Mouse (Mus musculus): ENCODE results near the gene Gm7347. TPM values are rescaled to one million over a fixed set of nuclear protein-coding genes. Genes with fewer than 3 reads are reported as not detected.
A peak's percentile ranks its signal among the peaks of the same experiment; 100 is the strongest.
"Not testable (repeated sequence)": the region's sequence is repeated elsewhere in the genome, so short reads cannot be mapped to it uniquely, and the experiment has no call there.

Gene Gm7347
- 1.2 and 1.8 TPM in 2 replicates for polyA plus RNA-seq (2012; rRNA removed)

- not testable (repeated sequence) for H3K36me3 ChIP-seq (ENCODE audit: control insufficient read depth, insufficient read depth, low read length); H3K27ac ChIP-seq (ENCODE audit: control insufficient read depth, insufficient read depth, low read depth, low read length); H3K4me1 ChIP-seq (ENCODE audit: control insufficient read depth, insufficient read depth, low read length); H3K4me3 ChIP-seq (ENCODE audit: control insufficient read depth, low read depth, low read length); H3K27me3 ChIP-seq (ENCODE audit: control insufficient read depth, insufficient read depth, low read length)
These were observed at the start of gene Gm7347 for GRCm38 (mm10) chr5:26058481-26058880. Gene Gm7347 (minus strand): TSS chr5:26058581.

DNA sequence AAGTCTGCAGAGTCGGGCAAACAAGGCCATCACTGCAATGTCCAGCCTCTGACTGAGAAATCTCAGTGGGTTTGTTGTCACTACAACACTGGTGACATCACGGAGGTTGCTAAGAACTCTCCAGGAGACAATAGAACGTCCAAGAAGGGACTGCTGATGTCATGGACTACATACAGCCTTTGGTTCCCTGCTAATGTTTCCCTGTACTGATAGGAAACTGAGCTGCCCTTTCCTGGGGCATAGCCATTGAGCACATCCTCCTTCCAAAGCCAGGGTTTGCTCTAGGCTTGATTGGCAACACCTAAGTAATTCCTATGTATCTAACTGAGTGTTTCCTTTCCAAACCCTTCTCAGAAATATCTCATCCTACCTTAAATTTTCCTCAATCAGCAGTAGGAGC, 46.9 kb upstream of the Gm7347 start, which contains the start of gene 5031410I06Rik:
Gene 5031410I06Rik, minus strand, starts transcription at position 101 of the 400 bp plus-strand sequence.
- H3K4me3 ChIP-seq (ENCODE audit: control insufficient read depth, low read depth, low read length); H3K27ac ChIP-seq (ENCODE audit: control insufficient read depth, insufficient read depth, low read depth, low read length); H3K4me1 ChIP-seq (ENCODE audit: control insufficient read depth, insufficient read depth, low read length); H3K27me3 ChIP-seq (ENCODE audit: control insufficient read depth, insufficient read depth, low read length); H3K36me3 ChIP-seq (ENCODE audit: control insufficient read depth, insufficient read depth, low read length): not testable (repeated sequence)

GRCm38 (mm10) chr5:26089191-26089590, 30.8 kb upstream of the Gm7347 start, which contains the start of gene Gm10471:
Gene Gm10471 (minus strand): TSS chr5:26089291.
- H3K36me3 ChIP-seq (ENCODE audit: control insufficient read depth, insufficient read depth, low read length); H3K27me3 ChIP-seq (ENCODE audit: control insufficient read depth, insufficient read depth, low read length): not testable (repeated sequence)

DNA sequence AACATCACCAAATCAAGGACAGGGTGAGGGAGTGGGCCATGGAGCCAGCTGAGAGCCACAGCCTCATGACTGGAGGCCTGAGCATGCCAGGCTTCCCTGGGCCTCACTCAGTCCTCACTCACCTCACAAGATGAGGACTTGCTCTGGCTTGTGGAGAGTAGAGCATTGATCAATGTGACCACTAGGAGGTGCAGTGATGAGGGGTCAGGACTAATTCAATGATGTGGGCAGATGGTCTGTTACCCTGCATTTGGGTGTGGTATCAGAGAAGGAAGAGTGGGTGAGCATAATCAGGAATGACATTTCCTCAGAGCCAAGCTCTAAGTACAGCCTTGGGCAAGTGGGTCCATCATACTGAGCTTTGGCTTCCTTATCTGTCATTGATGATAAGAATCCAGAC, 20.6 kb upstream of the Gm7347 start:
- not testable (repeated sequence) for H3K4me3 ChIP-seq (ENCODE audit: control insufficient read depth, low read depth, low read length); H3K27ac ChIP-seq (ENCODE audit: control insufficient read depth, insufficient read depth, low read depth, low read length); H3K27me3 ChIP-seq (ENCODE audit: control insufficient read depth, insufficient read depth, low read length); H3K36me3 ChIP-seq (ENCODE audit: control insufficient read depth, insufficient read depth, low read length); H3K4me1 ChIP-seq (ENCODE audit: control insufficient read depth, insufficient read depth, low read length)

More at GRCm38 (mm10) chr5:26089191-26089590, 30.8 kb upstream of the Gm7347 start, which contains the start of gene Gm10471:
- not testable (repeated sequence) for H3K4me1 ChIP-seq (ENCODE audit: control insufficient read depth, insufficient read depth, low read length); H3K27ac ChIP-seq (ENCODE audit: control insufficient read depth, insufficient read depth, low read depth, low read length); H3K4me3 ChIP-seq (ENCODE audit: control insufficient read depth, low read depth, low read length)

GRCm38 (mm10) chr5:26070716-26071115, 12.3 kb upstream of the Gm7347 start:
- TF ChIP-seq CTCF (IDR thresholded peaks at IDR 0.05; ENCODE audit: control insufficient read depth, insufficient read depth, insufficient replicate concordance, low read depth, low read length) (no peak), POLR2A (IDR thresholded peaks at IDR 0.05; ENCODE audit: control insufficient read depth, low read depth, low read length) (no peak)
- no peak overlapping the region for H3K4me3 ChIP-seq (ENCODE audit: control insufficient read depth, low read depth, low read length)

GRCm38 (mm10) chr5:26039458-26039857, 18.9 kb downstream of the Gm7347 start, which contains the start of gene Speer4a:
Gene Speer4a (minus strand): TSS chr5:26039558.
- H3K36me3 ChIP-seq (ENCODE audit: control insufficient read depth, insufficient read depth, low read length): not testable (repeated sequence)

More at GRCm38 (mm10) chr5:26070716-26071115, 12.3 kb upstream of the Gm7347 start:
- Histone ChIP-seq H3K27ac (ENCODE audit: control insufficient read depth, insufficient read depth, low read depth, low read length) (no peak overlapping the region), H3K36me3 (ENCODE audit: control insufficient read depth, insufficient read depth, low read length) (no peaks in the 10 kb centered on the region), H3K4me1 (ENCODE audit: control insufficient read depth, insufficient read depth, low read length) (no peaks in the 10 kb centered on the region), H3K27me3 (ENCODE audit: control insufficient read depth, insufficient read depth, low read length) (no peaks in the 10 kb centered on the region)

DNA sequence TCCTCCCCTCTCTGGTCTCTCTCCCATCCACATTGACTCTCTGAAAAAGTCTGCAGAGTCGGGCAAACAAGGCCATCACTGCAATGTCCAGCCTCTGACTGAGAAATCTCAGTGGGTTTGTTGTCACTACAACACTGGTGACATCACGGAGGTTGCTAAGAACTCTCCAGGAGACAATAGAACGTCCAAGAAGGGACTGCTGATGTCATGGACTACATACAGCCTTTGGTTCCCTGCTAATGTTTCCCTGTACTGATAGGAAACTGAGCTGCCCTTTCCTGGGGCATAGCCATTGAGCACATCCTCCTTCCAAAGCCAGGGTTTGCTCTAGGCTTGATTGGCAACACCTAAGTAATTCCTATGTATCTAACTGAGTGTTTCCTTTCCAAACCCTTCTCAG, 35.6 kb downstream of the Gm7347 start, which contains the start of gene Gm5862:
Gene Gm5862, minus strand, starts transcription at position 101 of the 400 bp plus-strand sequence.
- H3K4me1 ChIP-seq (ENCODE audit: control insufficient read depth, insufficient read depth, low read length); H3K36me3 ChIP-seq (ENCODE audit: control insufficient read depth, insufficient read depth, low read length); H3K27me3 ChIP-seq (ENCODE audit: control insufficient read depth, insufficient read depth, low read length); H3K27ac ChIP-seq (ENCODE audit: control insufficient read depth, insufficient read depth, low read depth, low read length): not testable (repeated sequence)
- H3K4me3 ChIP-seq (ENCODE audit: control insufficient read depth, low read depth, low read length): peak within 1 kb of the TSS; percentile 59

More at GRCm38 (mm10) chr5:26039458-26039857, 18.9 kb downstream of the Gm7347 start, which contains the start of gene Speer4a:
- H3K27me3 ChIP-seq (ENCODE audit: control insufficient read depth, insufficient read depth, low read length); H3K4me1 ChIP-seq (ENCODE audit: control insufficient read depth, insufficient read depth, low read length); H3K27ac ChIP-seq (ENCODE audit: control insufficient read depth, insufficient read depth, low read depth, low read length): not testable (repeated sequence)
- peak within 1 kb of the TSS; percentile 47 for H3K4me3 ChIP-seq (ENCODE audit: control insufficient read depth, low read depth, low read length)

- not testable (repeated sequence) for H3K27ac ChIP-seq (ENCODE audit: control insufficient read depth, insufficient read depth, low read depth, low read length); H3K27me3 ChIP-seq (ENCODE audit: control insufficient read depth, insufficient read depth, low read length); H3K4me1 ChIP-seq (ENCODE audit: control insufficient read depth, insufficient read depth, low read length); H3K4me3 ChIP-seq (ENCODE audit: control insufficient read depth, low read depth, low read length); H3K36me3 ChIP-seq (ENCODE audit: control insufficient read depth, insufficient read depth, low read length)
These were observed 50.7 kb downstream of the Gm7347 start for GRCm38 (mm10) chr5:26007697-26008096.

DNA sequence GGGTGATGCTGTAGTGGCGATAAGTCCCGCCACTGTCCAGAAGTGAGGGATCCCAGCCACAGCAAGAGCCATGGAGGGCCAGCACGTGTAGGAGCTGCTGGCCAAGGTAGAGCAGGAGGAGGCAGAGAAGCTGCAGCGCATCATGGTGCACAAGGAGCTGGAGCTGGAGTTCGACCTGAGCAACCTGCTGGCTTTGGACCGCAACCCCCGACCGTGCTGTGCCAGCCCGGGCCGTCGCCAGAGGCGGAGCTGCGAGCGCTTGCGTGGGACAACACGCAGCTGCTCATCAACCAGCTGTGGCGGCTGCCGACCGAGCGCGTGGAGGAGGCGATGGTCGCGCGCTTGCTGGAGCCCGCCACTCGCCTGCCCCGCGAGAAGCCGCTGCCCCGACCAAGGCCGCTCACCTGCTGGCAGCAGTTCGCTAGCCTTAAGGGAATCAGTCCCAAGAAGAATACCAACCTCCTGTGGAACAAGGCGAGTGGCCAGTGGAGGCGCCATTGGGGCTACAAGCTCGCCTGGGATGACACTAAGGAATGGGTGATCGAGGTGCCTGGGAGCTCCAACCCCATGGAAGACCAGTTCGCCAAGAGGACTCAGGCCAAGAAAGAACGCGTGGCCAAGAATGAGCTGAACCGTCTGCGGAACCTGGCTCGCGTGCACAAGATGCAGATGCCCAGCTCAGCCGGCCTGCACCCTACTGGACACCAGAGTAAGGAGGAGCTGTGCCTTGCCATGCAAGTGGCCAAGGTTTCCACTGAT, 51.3 kb downstream of the Gm7347 start:
- H3K36me3 ChIP-seq (ENCODE audit: control insufficient read depth, insufficient read depth, low read length); H3K27me3 ChIP-seq (ENCODE audit: control insufficient read depth, insufficient read depth, low read length); H3K4me1 ChIP-seq (ENCODE audit: control insufficient read depth, insufficient read depth, low read length); H3K27ac ChIP-seq (ENCODE audit: control insufficient read depth, insufficient read depth, low read depth, low read length): not testable (repeated sequence)
- H3K4me3 ChIP-seq (ENCODE audit: control insufficient read depth, low read depth, low read length): peak overlapping the region; percentile 8

GRCm38 (mm10) chr5:26004698-26005097, 53.7 kb downstream of the Gm7347 start, which contains the start of gene Gm1979:
Gene Gm1979 (minus strand): TSS chr5:26004798.
- not testable (repeated sequence) for H3K36me3 ChIP-seq (ENCODE audit: control insufficient read depth, insufficient read depth, low read length); H3K27ac ChIP-seq (ENCODE audit: control insufficient read depth, insufficient read depth, low read depth, low read length)

More at GRCm38 (mm10) chr5:26004698-26005097, 53.7 kb downstream of the Gm7347 start, which contains the start of gene Gm1979:
- H3K4me1 ChIP-seq (ENCODE audit: control insufficient read depth, insufficient read depth, low read length); H3K4me3 ChIP-seq (ENCODE audit: control insufficient read depth, low read depth, low read length); H3K27me3 ChIP-seq (ENCODE audit: control insufficient read depth, insufficient read depth, low read length): not testable (repeated sequence)

All from testis, adult 2 months (tissue).